Mouse (Mus musculus) adrenal gland, adult 18-20 months (tissue): ENCODE results near the gene Rrp1. TPM values are rescaled to one million over a fixed set of nuclear protein-coding genes. Genes with fewer than 3 reads are reported as not detected.
"Not testable (repeated sequence)": the region's sequence is repeated elsewhere in the genome, so short reads cannot be mapped to it uniquely, and the experiment has no call there.

ENCODE experiments used
- DNase-seq, 2 experiments: peaks; one replicate each; pipeline ENCODE4 v3.0.0; 2021 to 2022; ENCODE audit warnings: low spot score in 2 of 2
- total RNA-seq, 2 experiments: library from RNA; stranded (reverse); gene quantifications; 1 replicate in 1 of 2; 2 replicates in 1 of 2; pipeline ENCODE4 v1.2.3; 2021

The Rrp1 gene
- total RNA-seq, 2 experiments from 2014 or later: 255 to 265 TPM

DNA sequence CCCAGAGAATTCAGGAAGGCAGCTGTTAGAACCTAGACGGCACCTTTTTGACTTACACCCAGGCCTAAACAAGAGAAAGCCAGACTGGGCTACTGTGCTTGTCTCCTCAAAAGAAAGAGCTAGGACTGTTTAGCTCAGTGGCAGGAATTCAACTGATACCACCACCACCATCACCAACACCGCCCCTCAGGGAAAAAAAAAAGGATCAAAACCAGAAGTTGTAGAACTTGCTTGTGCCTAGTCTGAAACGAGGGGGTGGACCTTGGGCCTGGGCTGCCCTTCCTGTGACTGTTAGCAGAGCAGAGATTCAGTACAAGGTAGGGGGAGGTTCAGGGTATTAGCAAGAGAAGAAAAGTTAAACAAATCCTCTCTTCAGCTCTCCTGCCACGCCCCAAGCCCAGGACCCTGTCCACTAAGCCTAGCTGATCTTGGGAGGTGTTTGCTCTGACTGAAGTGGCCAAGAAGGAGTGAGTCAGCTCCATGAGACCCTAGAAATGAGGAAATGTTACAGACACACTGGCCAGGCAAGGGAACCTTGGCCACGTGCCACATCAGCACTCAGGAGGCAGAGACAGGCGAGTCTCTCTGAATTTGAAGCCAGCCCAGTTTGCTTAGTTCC, 13.4 kb upstream of the Rrp1 start:
- peak in 1 of 2 experiments; percentile 28 for DNase-seq

DNA sequence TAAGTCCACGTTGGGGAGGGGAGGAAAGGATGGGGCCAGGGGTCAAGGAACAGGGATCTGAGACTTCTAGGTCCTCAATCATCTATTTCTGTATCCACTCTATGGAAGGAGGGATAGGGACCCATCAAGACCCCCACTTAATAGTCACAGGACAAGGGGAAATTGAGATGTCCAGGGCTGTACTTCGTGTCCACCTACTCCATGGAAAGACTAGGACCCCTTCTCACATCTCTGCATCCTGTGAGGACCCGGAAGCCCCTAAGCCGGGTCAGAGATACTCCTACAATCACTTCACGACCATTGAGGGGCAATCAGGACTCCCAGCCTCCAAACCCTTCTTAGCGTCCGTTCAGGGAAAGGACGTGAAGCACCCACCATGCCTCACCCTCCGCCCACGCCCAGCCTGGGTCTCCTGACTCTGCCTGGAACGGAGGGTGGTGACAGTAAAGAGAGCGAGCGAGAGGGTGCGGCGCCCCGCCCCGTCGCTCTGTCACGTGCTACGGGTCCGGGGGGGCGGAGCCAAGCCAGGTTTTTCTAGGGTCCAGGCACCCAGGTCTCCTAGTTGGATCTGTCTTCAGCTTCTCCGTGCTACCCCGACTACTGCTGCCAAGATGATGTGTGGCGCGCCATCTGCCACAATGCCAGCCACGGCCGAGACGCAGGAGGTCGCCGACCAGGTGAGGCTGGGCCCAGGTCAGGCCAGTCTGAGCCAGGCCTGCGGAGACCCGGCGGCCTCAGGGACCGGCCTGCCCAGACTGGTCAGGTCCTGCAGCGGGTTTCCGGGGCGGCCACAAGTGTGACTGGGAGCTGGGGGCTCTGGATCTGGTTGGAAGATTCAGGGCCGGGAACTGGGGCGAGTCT, 12.6 kb upstream of the Rrp1 start, which contains the start of gene Cstb:
Gene Cstb, plus strand, starts transcription at position 489 of the 861 bp plus-strand sequence.
- peak; percentile 87 to 90 for DNase-seq

DNA sequence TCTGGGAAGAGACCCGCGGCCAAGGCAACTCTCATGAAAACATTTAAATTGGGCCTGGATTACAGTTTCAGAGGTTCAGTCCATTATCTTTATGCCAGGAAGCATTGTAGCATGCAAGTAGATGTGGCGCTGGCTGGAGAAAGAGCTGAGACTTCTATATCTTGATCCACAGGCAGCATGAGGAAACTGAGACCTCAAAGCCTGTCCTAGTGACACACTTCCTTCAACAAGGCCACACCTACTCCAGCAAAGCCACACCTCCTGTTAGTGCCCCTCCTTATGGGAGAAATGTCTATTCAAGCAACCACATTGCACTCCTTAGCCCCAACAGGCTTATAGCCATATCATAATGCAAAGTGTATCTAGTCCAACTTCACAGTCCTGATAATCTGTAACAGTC, 9.8 kb upstream of the Rrp1 start:
- DNase-seq: no peak

DNA sequence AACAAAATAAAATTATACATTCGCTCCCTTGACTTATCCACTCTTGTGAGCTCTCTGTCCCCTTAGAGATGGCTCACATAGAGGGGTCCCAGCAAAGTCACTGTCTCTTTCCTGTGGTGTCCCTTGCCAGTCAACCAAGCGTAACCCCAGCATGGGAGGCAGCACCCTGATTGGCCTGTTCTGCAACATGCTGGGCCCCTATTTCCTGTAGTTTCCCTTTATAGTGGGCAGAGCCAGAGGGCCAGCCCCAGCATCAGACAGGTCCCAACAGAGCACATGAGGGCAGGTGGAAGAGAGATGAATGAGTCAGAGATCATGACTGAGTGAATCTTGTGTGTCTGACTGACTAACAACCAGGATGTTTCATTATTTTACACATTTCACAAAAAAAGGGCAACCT, 8.1 kb upstream of the Rrp1 start:
- DNase-seq: no peak

DNA sequence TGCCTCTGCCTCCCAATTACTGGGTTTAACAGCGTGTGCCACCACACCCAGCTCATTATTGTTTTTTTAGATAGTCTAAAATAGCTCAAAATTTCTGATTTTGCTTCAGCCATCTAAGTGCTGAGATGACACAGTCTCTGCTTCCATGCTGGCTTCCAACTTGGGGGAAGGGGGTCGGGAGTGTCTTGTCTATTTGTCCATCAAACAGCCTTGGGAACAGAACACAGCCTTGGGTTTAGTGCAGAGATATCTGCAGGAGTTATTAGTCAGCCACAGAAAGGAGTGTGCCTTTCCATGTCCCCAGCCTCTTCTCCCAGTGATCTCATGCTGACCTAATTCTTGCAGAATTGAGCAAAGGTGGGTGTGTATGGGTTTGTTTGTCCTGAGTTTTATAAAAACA, 5.9 kb upstream of the Rrp1 start:
- no peak for DNase-seq

DNA sequence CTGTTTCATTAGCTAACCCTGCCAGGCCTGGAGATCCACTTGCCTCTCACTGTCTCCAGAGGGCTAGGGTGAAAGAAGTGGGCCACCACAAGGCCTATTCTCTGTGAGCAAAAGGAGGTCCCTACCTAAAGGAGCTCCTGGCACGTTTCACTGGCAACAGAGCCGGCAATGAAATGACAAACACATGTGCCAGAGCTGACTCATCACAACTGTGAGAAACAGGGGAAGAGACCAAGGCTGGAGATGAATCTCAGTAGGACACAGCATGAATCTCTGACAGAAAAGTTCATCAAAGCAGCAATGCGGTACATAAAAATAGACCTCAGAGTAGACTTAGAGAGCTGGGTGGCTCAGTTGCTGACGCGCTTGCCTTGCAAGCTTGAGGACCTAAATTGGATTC, 5.0 kb upstream of the Rrp1 start:
- peak in 1 of 2 experiments; percentile 49 for DNase-seq

DNA sequence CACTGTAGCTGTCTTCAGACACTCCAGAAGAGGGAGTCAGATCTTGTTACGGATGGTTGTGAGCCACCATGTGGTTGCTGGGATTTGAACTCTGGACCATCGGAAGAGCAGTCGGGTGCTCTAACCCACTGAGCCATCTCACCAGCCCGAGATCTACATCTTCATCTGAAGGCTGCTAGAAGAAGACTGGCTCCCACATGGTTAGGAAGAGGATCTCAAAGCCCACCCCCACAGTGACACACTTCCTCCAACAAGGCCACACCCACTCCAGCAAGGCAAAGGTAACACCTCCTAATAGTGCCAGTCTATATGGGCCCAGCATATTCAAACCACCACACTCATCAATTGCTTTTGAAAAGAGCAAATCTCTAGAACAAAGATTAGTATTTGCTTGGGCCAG, 2.1 kb upstream of the Rrp1 start:
- DNase-seq: not testable (repeated sequence)

DNA sequence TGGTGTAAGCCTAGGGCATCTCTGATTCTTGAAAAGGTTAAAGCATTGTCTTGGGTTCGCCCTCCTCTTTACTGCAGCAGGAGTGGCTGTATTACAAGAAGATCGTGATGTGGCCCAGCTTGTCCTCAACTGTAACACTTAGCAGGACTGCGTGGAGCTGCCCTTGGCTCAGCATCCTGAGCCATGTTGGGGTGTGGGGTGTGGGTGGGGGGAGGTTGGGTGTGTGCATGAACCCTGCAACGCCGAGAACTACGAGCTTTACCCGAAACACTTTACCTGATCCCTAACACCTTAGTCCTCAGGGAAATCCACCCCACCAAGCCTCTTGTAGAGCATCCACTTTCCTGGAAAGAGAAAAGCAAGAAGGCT, 293 bp upstream of the Rrp1 start:
- DNase-seq: no peak

DNA sequence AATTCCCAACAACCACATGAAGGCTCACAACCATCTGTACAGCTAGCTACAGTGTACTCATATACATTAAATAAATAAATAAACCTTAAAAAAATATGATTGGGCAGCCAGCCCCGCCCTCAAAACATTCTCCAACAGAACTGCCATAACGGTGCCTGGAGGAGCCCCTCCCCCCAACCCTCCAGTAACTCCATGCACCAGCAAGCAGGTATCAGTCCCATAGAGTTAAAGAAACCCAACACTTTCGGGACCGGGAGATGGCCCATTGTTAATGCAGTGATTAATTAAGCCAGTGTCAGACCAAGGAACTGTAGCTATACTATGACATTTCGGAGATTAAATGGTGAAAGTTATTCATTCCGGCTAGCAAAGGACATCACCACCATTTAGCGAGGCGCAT, 992 bp downstream of the Rrp1 start:
- DNase-seq: no peak

DNA sequence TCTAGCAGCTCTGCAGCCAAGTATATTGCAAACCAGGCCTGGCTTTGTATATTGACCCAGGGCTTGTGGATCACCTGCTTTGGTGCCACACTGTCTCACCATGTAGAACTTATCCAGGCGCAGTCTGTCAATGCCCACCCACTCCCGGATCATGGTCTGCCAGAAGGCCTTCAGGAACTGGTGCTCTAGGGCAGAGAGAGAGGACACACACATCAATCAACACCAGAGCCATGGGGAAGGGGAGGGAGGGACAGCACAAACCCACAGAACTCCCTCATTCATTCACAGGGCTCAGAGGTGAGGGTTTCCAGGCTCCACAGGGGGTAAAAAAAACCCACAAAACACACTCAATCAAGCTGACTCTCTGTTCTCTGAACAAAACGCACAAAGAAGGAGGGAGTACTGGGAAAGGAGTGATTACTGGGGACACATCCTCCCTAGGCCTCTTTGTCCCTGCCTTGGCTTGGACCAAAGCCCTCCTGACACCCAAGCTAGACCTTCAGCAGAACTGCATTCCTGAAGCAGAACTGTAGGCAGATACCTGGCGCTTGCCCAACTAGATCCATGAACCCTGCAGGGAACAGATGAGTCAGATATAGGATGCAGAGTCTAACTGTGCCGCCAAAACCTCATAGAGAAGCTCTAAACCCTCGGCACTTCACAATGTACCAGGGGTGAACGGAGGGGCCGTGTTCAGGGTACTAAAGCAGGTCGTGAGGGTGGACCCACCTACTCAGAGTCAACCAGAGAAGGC, 3.6 kb downstream of the Rrp1 start:
- DNase-seq: no peak

DNA sequence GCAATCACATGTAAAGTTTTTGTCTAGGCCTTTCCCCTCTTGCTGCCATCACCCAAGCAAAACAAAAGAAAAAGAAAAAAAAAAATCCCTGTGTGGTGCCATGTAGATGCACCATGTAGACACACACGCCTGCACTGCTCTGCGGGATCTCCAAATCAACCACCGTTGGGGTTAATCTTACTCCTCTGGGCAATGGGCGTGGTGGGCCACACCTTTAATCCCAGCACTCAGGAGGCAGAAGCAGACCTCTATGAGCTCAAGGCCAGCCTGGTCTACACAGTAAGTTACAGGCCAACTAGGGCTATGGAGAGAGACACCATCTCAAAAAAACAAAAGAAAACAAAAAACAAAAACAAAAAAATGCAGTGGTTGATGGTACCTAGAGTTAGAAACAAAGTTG, 5.7 kb downstream of the Rrp1 start:
- no peak for DNase-seq

DNA sequence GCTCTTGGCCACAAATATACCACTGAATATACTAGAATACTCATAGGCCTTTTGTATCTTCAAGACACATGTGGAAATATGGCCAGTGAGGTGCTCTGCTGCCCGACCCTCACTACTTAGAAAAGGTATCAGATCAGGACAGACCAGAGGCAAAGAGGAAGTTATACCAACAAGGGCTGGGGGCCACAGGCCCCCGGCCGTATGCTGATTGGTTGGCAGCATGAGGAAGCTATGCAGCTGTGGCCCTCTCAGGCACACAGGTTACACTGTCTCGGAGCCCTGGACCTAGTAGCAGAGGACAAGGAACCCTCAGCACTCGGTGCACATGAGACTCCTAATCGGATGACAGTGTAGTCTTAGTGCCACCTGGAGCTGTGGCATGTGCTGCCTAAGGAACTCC, 6.7 kb downstream of the Rrp1 start:
- no peak for DNase-seq

DNA sequence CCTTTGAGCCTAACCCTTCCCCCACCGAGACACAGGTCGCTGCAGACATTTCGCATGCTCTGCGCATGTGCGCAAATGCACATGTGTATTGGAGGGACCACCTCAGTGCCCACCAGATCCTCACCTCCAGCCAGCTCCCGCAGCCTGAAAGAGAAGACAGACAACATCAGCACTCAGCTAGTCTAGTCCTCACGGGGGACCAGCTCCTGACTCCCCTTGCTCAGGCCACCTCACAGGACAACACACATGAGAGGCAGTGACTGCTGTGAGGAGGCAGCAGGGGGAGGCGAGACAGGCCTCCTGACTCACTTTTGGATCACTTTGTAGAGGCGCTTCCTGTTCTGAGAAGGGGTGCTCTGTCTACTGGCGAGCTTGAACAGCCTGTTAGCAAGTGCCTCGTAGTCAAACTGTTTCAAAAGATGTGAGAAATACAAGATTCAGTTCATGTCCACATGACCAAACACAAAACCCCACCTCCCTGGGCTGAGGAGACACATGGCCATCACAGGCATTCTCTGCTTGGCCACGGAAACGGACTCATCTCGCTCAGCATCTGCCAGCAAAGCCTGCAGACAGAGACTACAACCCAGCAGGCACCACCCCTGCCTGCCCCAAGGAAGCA, 10.4 kb downstream of the Rrp1 start:
- no peak for DNase-seq

DNA sequence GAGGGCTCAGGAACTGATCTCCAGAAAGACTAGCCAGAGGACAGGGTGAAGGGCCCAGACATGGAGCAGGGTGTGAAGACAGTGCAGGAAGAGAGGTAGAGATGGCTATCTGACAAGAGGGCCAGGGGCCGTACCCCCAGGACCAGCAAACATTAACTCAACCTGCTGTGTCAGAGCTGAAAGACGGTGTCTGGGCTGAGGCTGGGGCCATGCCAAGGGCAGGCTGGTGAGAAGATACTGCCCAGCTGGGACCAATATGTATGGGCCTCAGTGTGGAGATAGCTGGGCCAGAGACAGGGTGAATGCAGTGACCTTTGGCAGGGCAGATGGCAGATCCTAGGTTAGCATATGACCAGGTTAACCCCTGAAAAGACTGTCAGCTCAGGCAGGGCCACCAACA, 11.7 kb downstream of the Rrp1 start:
- no peak for DNase-seq

DNA sequence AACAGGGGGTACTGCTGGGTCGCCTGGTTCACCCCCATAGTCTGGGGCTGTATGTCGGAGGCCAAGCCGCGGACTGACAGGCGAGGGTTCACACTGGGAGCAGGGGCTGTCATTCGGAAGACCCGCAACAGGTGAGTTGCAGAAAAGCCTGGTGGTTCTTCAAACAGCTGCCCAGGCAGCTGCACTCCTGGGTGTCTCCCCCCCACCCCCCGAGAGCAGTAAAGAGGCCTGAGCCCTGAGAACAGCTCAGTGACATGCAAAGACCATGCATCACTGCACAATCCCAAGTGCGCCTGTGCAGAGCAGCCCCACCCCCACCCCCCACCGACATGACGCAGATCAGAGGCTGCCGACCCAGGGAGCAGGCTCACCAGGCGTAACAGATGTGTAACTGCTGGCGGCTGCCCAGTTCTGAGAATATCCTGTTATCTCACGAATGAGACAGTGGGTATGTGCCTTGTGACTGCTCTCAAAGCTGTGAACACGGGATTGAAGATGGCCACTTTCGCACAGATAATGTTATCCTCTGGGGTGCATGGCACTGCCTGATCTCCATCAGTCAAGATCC, 13.7 kb downstream of the Rrp1 start:
- peak in 1 of 2 experiments; percentile 31 for DNase-seq

DNA sequence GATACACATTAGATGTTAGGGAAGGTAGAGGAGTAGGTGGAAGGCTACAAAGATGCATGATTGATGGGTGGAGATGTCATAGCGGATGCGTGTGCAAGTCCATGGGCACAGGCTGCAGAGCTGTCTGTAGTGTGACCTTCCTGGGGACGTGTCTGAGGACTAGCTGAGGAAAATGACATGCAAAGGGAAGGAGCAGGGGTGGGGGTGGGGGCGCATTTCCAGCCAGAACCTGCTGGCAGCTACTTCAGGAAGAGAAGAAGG, 16.3 kb downstream of the Rrp1 start:
- no peak for DNase-seq

DNA sequence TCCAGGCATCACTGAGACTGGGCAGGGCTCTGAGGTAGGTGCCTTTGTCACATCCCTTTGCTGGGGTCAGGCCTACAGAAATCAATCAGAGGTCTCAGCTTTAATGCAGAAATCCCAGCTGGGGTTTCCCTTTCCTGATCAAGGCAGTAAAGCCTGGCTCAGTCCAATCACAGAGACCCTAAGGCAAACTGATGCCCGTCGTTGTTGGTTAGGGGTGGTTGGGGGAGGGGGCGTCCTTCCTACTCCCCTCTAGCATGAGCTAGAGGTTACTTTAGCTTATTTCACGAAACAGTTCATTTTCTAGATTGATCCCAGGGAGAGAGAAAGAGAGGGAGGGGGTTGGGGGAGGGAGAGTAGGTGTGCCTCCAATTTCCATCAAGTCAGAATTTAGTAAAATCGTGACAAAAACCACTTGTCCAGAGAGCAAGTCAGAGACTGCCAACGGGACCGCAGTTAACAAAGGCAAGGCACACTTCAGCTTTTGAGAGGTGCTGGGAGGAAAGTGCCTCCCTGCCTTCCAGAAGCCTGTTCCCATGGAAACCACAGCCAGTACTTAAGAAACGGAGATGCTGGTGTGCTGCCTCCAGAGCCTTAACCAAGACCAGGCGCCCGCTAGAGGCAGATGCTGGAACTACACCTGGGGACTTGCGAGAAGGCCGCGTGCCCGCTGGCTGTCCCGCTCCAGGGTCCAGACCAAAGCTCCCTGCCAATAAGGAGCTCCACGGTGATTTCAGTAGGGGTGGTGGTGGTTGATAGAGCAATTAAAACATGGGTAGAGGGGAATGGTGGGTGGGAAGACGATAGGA, 16.8 kb downstream of the Rrp1 start:
- peak; percentile 96 to 97 for DNase-seq

DNA sequence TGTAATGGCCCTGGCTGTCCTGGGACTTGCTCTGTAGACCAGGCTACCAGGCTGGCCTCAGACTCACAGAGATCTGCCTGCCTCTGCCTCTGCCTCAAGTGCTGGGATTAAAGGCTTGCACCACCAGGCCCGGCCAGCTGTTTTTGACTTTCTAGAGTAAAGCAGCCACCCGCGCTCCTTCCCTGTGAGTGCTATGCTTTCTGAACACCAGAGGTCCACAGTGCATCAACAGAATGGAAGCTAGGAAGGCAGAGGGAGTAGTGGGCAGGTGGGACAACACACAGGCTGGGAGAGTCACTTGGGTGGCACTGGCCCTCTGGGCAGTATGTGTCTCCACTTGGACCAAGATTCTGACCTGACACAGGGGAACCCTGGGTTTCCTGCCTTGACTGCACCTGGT, 17.5 kb downstream of the Rrp1 start:
- no peak for DNase-seq

DNA sequence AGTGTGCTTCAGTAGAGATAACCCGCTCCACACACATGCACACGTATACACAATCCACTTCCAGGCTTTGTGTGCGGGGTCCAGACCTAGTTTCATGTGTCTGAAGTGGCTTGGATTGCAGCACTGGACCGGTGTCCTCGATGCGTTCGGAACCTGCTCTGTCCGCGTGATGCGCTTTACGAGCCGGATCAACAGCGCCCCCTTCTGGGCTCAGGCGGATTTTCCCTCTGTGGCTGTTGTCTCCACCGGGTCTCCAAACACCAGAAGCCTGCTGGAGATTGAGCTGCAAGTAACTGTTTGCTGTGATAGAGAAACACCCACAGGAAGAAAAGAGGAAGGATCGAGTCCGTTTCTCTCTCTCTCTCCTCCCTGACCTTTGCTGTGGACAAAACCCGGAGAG, 20.8 kb downstream of the Rrp1 start:
- DNase-seq: peak; percentile 83 to 85

DNA sequence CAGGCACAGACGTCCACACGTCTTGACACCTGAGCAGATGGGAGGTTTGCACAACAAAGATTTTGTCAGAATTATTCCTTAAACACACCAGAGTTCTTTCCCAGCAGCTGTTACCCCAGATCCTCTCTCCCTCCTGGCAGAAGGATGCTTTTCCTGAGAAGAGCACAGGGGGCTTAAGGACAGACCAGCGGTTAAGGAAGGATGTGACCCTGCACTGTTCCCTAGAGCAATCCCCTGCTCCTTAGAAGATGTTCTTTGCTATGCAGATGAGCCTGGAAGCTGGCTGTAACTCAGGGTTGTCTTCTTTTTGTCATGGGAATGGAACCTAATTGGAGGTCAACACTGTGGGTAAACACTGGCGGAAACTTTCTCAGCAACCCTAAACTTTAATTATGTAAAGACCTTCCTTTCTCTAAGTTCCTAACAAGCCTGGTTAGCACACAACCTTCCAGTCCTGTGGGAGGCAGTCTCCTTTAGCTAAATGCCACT, 21.8 kb downstream of the Rrp1 start:
- DNase-seq: no peak
